Mouse (Mus musculus): Measurements from ENCODE around the gene Megf8. TPM values are rescaled to one million over a fixed set of nuclear protein-coding genes. Genes with fewer than 3 reads are reported as not detected.

Megf8 gene
- total RNA-seq, 1 experiment: 47.5 TPM

- Histone ChIP-seq H3K9ac (ENCODE audit: insufficient read depth, low read depth, low read length, poor library complexity, severe bottlenecking) (no peak overlapping the region), H3K27ac (ENCODE audit: insufficient read depth, low read depth, low read length, poor library complexity, severe bottlenecking) (no peak overlapping the region), H3K9me3 (ENCODE audit: control insufficient read depth, insufficient read depth, low read depth, low read length) (no peaks in the 10 kb centered on the region), H3K4me3 (ENCODE audit: insufficient read depth in 1 of 2, low read depth in 1 of 2, low read length in 2 of 2, poor library complexity in 1 of 2, severe bottlenecking in 1 of 2) (no peak overlapping the region), H3K4me1 (ENCODE audit: control insufficient read depth in 2 of 2, insufficient read depth in 2 of 2, low read length in 2 of 2, poor library complexity in 1 of 2) (peaks cover 2 to 9% of the 10 kb centered on the region in 2 experiments; a peak in 2 of 4 replicates), H3K36me3 (ENCODE audit: control insufficient read depth, insufficient read depth, low read length, poor library complexity, severe bottlenecking) (no peaks in the 10 kb centered on the region)
- in situ Hi-C loops (cut with MboI; ENCODE audit: low sequenced_read_pairs in 2 of 2, unreplicated experiment in 2 of 2): no loop called here
- TF ChIP-seq ZC3H11A (IDR thresholded peaks at IDR 0.05; ENCODE audit: borderline replicate concordance, low read depth, low read length) (no peak), HCFC1 (IDR thresholded peaks at IDR 0.05; ENCODE audit: borderline replicate concordance, insufficient read depth, low read length) (no peak), ZNF384 (IDR thresholded peaks at IDR 0.05; ENCODE audit: low read depth, low read length) (no peak), CHD2 (IDR thresholded peaks at IDR 0.05; ENCODE audit: low read depth, low read length) (no peak), MAFK (IDR thresholded peaks at IDR 0.05; ENCODE audit: insufficient read depth, low read depth, low read length) (no peak)
- no peak for DNase-seq (ENCODE audit: low read depth, low spot score)
These were observed 84.6 kb downstream of the Megf8 start for GRCm38 (mm10) chr7:25401551-25401950.

- Histone ChIP-seq H3K36me3 (ENCODE audit: control insufficient read depth, insufficient read depth, low read length, poor library complexity, severe bottlenecking) (no peaks in the 10 kb centered on the region), H3K9ac (ENCODE audit: insufficient read depth, low read depth, low read length, poor library complexity, severe bottlenecking) (no peak overlapping the region), H3K4me1 (ENCODE audit: control insufficient read depth in 2 of 2, insufficient read depth in 2 of 2, low read length in 2 of 2, poor library complexity in 1 of 2) (peaks cover 2 to 6% of the 10 kb centered on the region in 2 experiments; a peak in 2 of 4 replicates), H3K9me3 (ENCODE audit: control insufficient read depth, insufficient read depth, low read depth, low read length) (no peaks in the 10 kb centered on the region), H3K4me3 (ENCODE audit: insufficient read depth in 1 of 2, low read depth in 1 of 2, low read length in 2 of 2, poor library complexity in 1 of 2, severe bottlenecking in 1 of 2) (no peak overlapping the region), H3K27ac (ENCODE audit: insufficient read depth, low read depth, low read length, poor library complexity, severe bottlenecking) (no peak overlapping the region)
- TF ChIP-seq CHD2 (IDR thresholded peaks at IDR 0.05; ENCODE audit: low read depth, low read length): no peak
- no peak for TF ChIP-seq HCFC1 (IDR thresholded peaks at IDR 0.05; ENCODE audit: borderline replicate concordance, insufficient read depth, low read length)
- TF ChIP-seq ZNF384 (IDR thresholded peaks at IDR 0.05; ENCODE audit: low read depth, low read length): no peak
- TF ChIP-seq MAFK (IDR thresholded peaks at IDR 0.05; ENCODE audit: insufficient read depth, low read depth, low read length): no peak
- TF ChIP-seq ZC3H11A (IDR thresholded peaks at IDR 0.05; ENCODE audit: borderline replicate concordance, low read depth, low read length): no peak
- DNase-seq (ENCODE audit: low read depth, low spot score): no peak
- in situ Hi-C loops (cut with MboI; ENCODE audit: low sequenced_read_pairs in 2 of 2, unreplicated experiment in 2 of 2): no loop called here
These were observed 85.0 kb downstream of the Megf8 start for GRCm38 (mm10) chr7:25401986-25402385.

GRCm38 (mm10) chr7:25402671-25403101, 85.7 kb downstream of the Megf8 start:
- H3K4me1 ChIP-seq (ENCODE audit: control insufficient read depth in 2 of 2, insufficient read depth in 2 of 2, low read length in 2 of 2, poor library complexity in 1 of 2): peaks cover 0 to 6% of the 10 kb centered on the region in 2 experiments; a peak in 2 of 4 replicates
- DNase-seq (ENCODE audit: low read depth, low spot score): peak; percentile 91
- H3K27ac ChIP-seq (ENCODE audit: insufficient read depth, low read depth, low read length, poor library complexity, severe bottlenecking): no peak overlapping the region
- no peaks in the 10 kb centered on the region for H3K9me3 ChIP-seq (ENCODE audit: control insufficient read depth, insufficient read depth, low read depth, low read length)
- H3K36me3 ChIP-seq (ENCODE audit: control insufficient read depth, insufficient read depth, low read length, poor library complexity, severe bottlenecking): no peaks in the 10 kb centered on the region
- no peak overlapping the region for H3K9ac ChIP-seq (ENCODE audit: insufficient read depth, low read depth, low read length, poor library complexity, severe bottlenecking)
- in situ Hi-C loops (cut with MboI; ENCODE audit: low sequenced_read_pairs in 2 of 2, unreplicated experiment in 2 of 2): no loop called here
- TF ChIP-seq ZNF384 (IDR thresholded peaks at IDR 0.05; ENCODE audit: low read depth, low read length): no peak
- TF ChIP-seq ZC3H11A (IDR thresholded peaks at IDR 0.05; ENCODE audit: borderline replicate concordance, low read depth, low read length): no peak
- TF ChIP-seq MAFK (IDR thresholded peaks at IDR 0.05; ENCODE audit: insufficient read depth, low read depth, low read length): no peak
- no peak for TF ChIP-seq CHD2 (IDR thresholded peaks at IDR 0.05; ENCODE audit: low read depth, low read length)
- no peak for TF ChIP-seq HCFC1 (IDR thresholded peaks at IDR 0.05; ENCODE audit: borderline replicate concordance, insufficient read depth, low read length)
- H3K4me3 ChIP-seq (ENCODE audit: insufficient read depth in 1 of 2, low read depth in 1 of 2, low read length in 2 of 2, poor library complexity in 1 of 2, severe bottlenecking in 1 of 2): no peak overlapping the region

DNA sequence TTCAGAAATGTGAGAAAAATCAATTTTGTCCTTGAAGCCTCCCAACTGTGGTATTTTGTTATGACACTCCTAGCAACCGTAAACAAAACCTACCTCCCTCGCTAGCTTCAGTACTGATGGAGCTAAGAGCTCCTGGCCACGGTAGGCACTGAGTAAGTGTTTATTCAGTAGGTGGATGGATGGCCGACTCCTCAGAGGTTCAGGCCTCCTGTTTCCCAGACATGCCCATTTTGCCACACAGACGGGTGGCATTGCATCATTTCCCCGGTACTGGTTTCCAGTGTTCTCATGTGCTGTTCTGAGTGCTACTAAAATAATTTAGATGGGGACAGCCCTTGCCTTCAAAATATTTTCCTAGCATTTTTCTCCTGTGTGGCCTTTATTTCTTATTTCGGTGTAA, 89.5 kb downstream of the Megf8 start:
- TF ChIP-seq ZNF384 (IDR thresholded peaks at IDR 0.05; ENCODE audit: low read depth, low read length): no peak
- TF ChIP-seq ZC3H11A (IDR thresholded peaks at IDR 0.05; ENCODE audit: borderline replicate concordance, low read depth, low read length): no peak
- TF ChIP-seq CHD2 (IDR thresholded peaks at IDR 0.05; ENCODE audit: low read depth, low read length): no peak
- TF ChIP-seq MAFK (IDR thresholded peaks at IDR 0.05; ENCODE audit: insufficient read depth, low read depth, low read length): no peak
- no peak for TF ChIP-seq HCFC1 (IDR thresholded peaks at IDR 0.05; ENCODE audit: borderline replicate concordance, insufficient read depth, low read length)
- Histone ChIP-seq H3K4me1 (ENCODE audit: control insufficient read depth in 2 of 2, insufficient read depth in 2 of 2, low read length in 2 of 2, poor library complexity in 1 of 2) (peaks cover 0 to 3% of the 10 kb centered on the region in 2 experiments; a peak in 2 of 4 replicates), H3K9me3 (ENCODE audit: control insufficient read depth, insufficient read depth, low read depth, low read length) (no peaks in the 10 kb centered on the region), H3K27ac (ENCODE audit: insufficient read depth, low read depth, low read length, poor library complexity, severe bottlenecking) (no peak overlapping the region), H3K4me3 (ENCODE audit: insufficient read depth in 1 of 2, low read depth in 1 of 2, low read length in 2 of 2, poor library complexity in 1 of 2, severe bottlenecking in 1 of 2) (no peak overlapping the region), H3K36me3 (ENCODE audit: control insufficient read depth, insufficient read depth, low read length, poor library complexity, severe bottlenecking) (no peaks in the 10 kb centered on the region), H3K9ac (ENCODE audit: insufficient read depth, low read depth, low read length, poor library complexity, severe bottlenecking) (no peak overlapping the region)
- in situ Hi-C loops (cut with MboI; ENCODE audit: low sequenced_read_pairs in 2 of 2, unreplicated experiment in 2 of 2): no loop called here
- no peak for DNase-seq (ENCODE audit: low read depth, low spot score)
